Mouse (Mus musculus): ENCODE measurements around the gene Stmnd1. TPM values are rescaled to one million over a fixed set of nuclear protein-coding genes. Genes with fewer than 3 reads are reported as not detected.
"Not testable (repeated sequence)": the region's sequence is repeated elsewhere in the genome, so short reads cannot be mapped to it uniquely, and the experiment has no call there.

The Stmnd1 gene
- polyA plus RNA-seq, 2 experiments = 0.74 to 1.3 TPM

GRCm38 (mm10) chr13:46315165-46315564 is 41.6 kb downstream of the Stmnd1 start:
- no peak overlapping the region for H3K9ac ChIP-seq (ENCODE audit: low read depth, low read length, severe bottlenecking)
- H3K4me2 ChIP-seq (replicated peaks; ENCODE audit: low read depth, low read length, severe bottlenecking) = no peak overlapping the region
- H3K27ac ChIP-seq (replicated peaks; ENCODE audit: low read depth, low read length) = no peak overlapping the region
- H3K9me3 ChIP-seq (ENCODE audit: control insufficient read depth, low read length) = 0 out of 2 replicates have a peak, but pooled peaks cover 4% of the 10 kb centered on the region
- DNase-seq (ENCODE audit: low spot score) = no peak
- no peak overlapping the region for H3K4me3 ChIP-seq (replicated peaks; ENCODE audit: low read length)
- no peak for ATAC-seq (ENCODE audit: low FRiP score, low read depth)
- WGBS = 81% methylated on average over 7 of the region's 7 CpGs
- TF ChIP-seq POLR2A (IDR thresholded peaks at IDR 0.05; ENCODE audit: borderline replicate concordance, extremely low read depth, insufficient read depth, insufficient read length) = no peak
- no peaks in the 10 kb centered on the region for H3K4me1 ChIP-seq (ENCODE audit: control insufficient read depth, insufficient read depth, low read length)
- H3K27me3 ChIP-seq (ENCODE audit: control insufficient read depth, insufficient read depth, low read length) = no peaks in the 10 kb centered on the region
- no peaks in the 10 kb centered on the region for H3K36me3 ChIP-seq (ENCODE audit: control insufficient read depth, insufficient read depth, low read length)

- H3K9me3 ChIP-seq (ENCODE audit: control insufficient read depth, low read length) = no peaks in the 10 kb centered on the region
- H3K27ac ChIP-seq (replicated peaks; ENCODE audit: low read depth, low read length) = no peak overlapping the region
- H3K4me1 ChIP-seq (ENCODE audit: control insufficient read depth, insufficient read depth, low read length) = no peaks in the 10 kb centered on the region
- no peak overlapping the region for H3K4me3 ChIP-seq (replicated peaks; ENCODE audit: low read length)
- DNase-seq (ENCODE audit: low spot score) (no peak), ATAC-seq (ENCODE audit: low FRiP score, low read depth) (no peak)
- 81% methylated on average over 4 of the region's 4 CpGs for WGBS
- H3K4me2 ChIP-seq (replicated peaks; ENCODE audit: low read depth, low read length, severe bottlenecking) = no peak overlapping the region
- H3K36me3 ChIP-seq (ENCODE audit: control insufficient read depth, insufficient read depth, low read length) = no peaks in the 10 kb centered on the region
- no peak for TF ChIP-seq POLR2A (IDR thresholded peaks at IDR 0.05; ENCODE audit: borderline replicate concordance, extremely low read depth, insufficient read depth, insufficient read length)
- no peak overlapping the region for H3K9ac ChIP-seq (ENCODE audit: low read depth, low read length, severe bottlenecking)
- no peaks in the 10 kb centered on the region for H3K27me3 ChIP-seq (ENCODE audit: control insufficient read depth, insufficient read depth, low read length)
Measured at GRCm38 (mm10) chr13:46326351-46326985, 52.9 kb downstream of the Stmnd1 start.

GRCm38 (mm10) chr13:46335020-46335419 is 61.5 kb downstream of the Stmnd1 start:
- H3K4me1 ChIP-seq (ENCODE audit: control insufficient read depth, insufficient read depth, low read length) = 0 out of 2 replicates have a peak, but pooled peaks cover 4% of the 10 kb centered on the region
- H3K9me3 ChIP-seq (ENCODE audit: control insufficient read depth, low read length) = no peaks in the 10 kb centered on the region
- H3K36me3 ChIP-seq (ENCODE audit: control insufficient read depth, insufficient read depth, low read length) = no peaks in the 10 kb centered on the region
- no peak for ATAC-seq (ENCODE audit: low FRiP score, low read depth)
- no peak overlapping the region for H3K9ac ChIP-seq (ENCODE audit: low read depth, low read length, severe bottlenecking)
- no peak for TF ChIP-seq POLR2A (IDR thresholded peaks at IDR 0.05; ENCODE audit: borderline replicate concordance, extremely low read depth, insufficient read depth, insufficient read length)
- DNase-seq (ENCODE audit: low spot score) = no peak
- H3K4me2 ChIP-seq (replicated peaks; ENCODE audit: low read depth, low read length, severe bottlenecking) = no peak overlapping the region
- H3K27me3 ChIP-seq (ENCODE audit: control insufficient read depth, insufficient read depth, low read length) = no peaks in the 10 kb centered on the region
- no peak overlapping the region for H3K4me3 ChIP-seq (replicated peaks; ENCODE audit: low read length)
- no peak overlapping the region for H3K27ac ChIP-seq (replicated peaks; ENCODE audit: low read depth, low read length)
- WGBS = 61% methylated on average over 6 of the region's 6 CpGs

- not testable (repeated sequence) for H3K4me1 ChIP-seq (ENCODE audit: control insufficient read depth, insufficient read depth, low read length); H3K4me3 ChIP-seq (replicated peaks; ENCODE audit: low read length); H3K9me3 ChIP-seq (ENCODE audit: control insufficient read depth, low read length); H3K27me3 ChIP-seq (ENCODE audit: control insufficient read depth, insufficient read depth, low read length); H3K4me2 ChIP-seq (replicated peaks; ENCODE audit: low read depth, low read length, severe bottlenecking); H3K27ac ChIP-seq (replicated peaks; ENCODE audit: low read depth, low read length); H3K9ac ChIP-seq (ENCODE audit: low read depth, low read length, severe bottlenecking); DNase-seq (ENCODE audit: low spot score); H3K36me3 ChIP-seq (ENCODE audit: control insufficient read depth, insufficient read depth, low read length); ATAC-seq (ENCODE audit: low FRiP score, low read depth)
- WGBS = 90% methylated on average over 1 of the region's 1 CpGs
Measured at GRCm38 (mm10) chr13:46336281-46336680, 62.8 kb downstream of the Stmnd1 start.

- H3K9me3 ChIP-seq (ENCODE audit: control insufficient read depth, low read length) = no peaks in the 10 kb centered on the region
- ATAC-seq (ENCODE audit: low FRiP score, low read depth) = no peak
- H3K27ac ChIP-seq (replicated peaks; ENCODE audit: low read depth, low read length) = no peak overlapping the region
- TF ChIP-seq POLR2A (IDR thresholded peaks at IDR 0.05; ENCODE audit: borderline replicate concordance, extremely low read depth, insufficient read depth, insufficient read length) = no peak
- WGBS = 91% methylated on average over 2 of the region's 2 CpGs
- no peak overlapping the region for H3K4me3 ChIP-seq (replicated peaks; ENCODE audit: low read length)
- 0 out of 2 replicates have a peak, but pooled peaks cover 4% of the 10 kb centered on the region for H3K4me1 ChIP-seq (ENCODE audit: control insufficient read depth, insufficient read depth, low read length)
- no peak overlapping the region for H3K9ac ChIP-seq (ENCODE audit: low read depth, low read length, severe bottlenecking)
- H3K36me3 ChIP-seq (ENCODE audit: control insufficient read depth, insufficient read depth, low read length) = no peaks in the 10 kb centered on the region
- H3K4me2 ChIP-seq (replicated peaks; ENCODE audit: low read depth, low read length, severe bottlenecking) = no peak overlapping the region
- no peak for DNase-seq (ENCODE audit: low spot score)
- H3K27me3 ChIP-seq (ENCODE audit: control insufficient read depth, insufficient read depth, low read length) = no peaks in the 10 kb centered on the region
Measured at GRCm38 (mm10) chr13:46337791-46338190, 64.3 kb downstream of the Stmnd1 start.
